Mouse (Mus musculus): Measurements from ENCODE around the gene Ilkap. TPM values are rescaled to one million over a fixed set of nuclear protein-coding genes. Genes with fewer than 3 reads are reported as not detected.

The Ilkap gene
- total and polyA plus RNA-seq, 3 experiments, result 36.6 to 49.0 (median 47.3) TPM

DNA sequence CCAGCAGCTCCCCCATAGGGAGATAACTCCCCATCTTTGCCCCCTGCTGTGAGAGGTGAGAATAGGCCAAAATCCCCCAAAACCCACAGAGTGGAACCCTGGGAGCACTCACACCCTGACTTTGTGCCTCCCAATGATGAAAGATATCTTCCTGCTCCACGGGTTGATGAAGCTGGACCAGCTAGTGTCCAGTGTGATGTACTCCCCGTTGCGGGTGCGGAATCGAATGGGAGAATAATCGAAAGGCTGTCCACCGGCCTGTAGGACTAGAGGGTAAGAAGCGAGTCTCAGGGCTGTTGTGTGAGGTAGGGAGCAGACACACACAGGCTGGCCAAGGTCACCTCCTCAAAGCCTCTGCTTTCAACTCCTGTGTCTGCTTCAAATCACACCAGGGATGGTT is 36.3 kb upstream of the Ilkap start:
- H3K9ac ChIP-seq (ENCODE audit: low read depth, low read length), result no peak overlapping the region

DNA sequence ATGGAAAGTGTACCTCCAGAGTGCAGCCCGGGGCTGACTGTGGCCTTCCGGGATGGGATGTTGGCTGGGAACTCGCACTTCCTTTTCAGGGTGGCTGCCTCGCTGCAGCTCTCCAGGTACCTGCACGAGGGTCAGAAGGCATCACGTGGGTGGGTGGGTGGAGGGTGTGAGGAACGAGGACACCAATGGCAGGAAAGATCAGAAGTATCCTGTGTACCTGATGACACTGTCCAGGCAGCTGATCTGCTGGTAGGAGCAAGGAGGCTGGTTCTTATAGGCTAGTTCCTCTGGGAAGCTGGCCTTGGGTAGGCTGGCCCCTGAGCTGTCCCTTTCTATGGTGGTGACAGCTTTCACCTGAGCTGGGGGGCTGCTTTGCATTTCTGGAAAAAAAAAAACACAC is 32.1 kb upstream of the Ilkap start:
- H3K36me3 ChIP-seq (ENCODE audit: control insufficient read depth, insufficient read depth, low read length), result peaks cover 5% of the 10 kb centered on the region
- intact Hi-C loops (cut with DNase I), result no loop called here
- 64% methylated on average over 7 of the region's 7 CpGs for WGBS

More for the DNA sequence above, 36.3 kb upstream of the Ilkap start:
- intact Hi-C loops (cut with DNase I), result no loop called here
- WGBS, result 96% methylated on average over 8 of the region's 8 CpGs
- Histone ChIP-seq H3K36me3 (ENCODE audit: control insufficient read depth, insufficient read depth, low read length) (peaks cover 14% of the 10 kb centered on the region), H3K79me2 (replicated peaks; ENCODE audit: control insufficient read depth, insufficient read depth, low read length) (no peaks in the 10 kb centered on the region), H3K27ac (peak overlapping the region; percentile 94), H3K4me3 (no peak overlapping the region), H3K4me1 (ENCODE audit: control insufficient read depth, insufficient read depth, low read length) (peaks cover 19% of the 10 kb centered on the region), H3K27me3 (ENCODE audit: control insufficient read depth, insufficient read depth, low read length) (no peaks in the 10 kb centered on the region)
- no peak for TF ChIP-seq CTCF (IDR thresholded peaks at IDR 0.05)
- no peak for TF ChIP-seq EP300 (IDR thresholded peaks at IDR 0.05; ENCODE audit: insufficient read depth, low read depth, low read length)
- no peak for TF ChIP-seq POLR2A (IDR thresholded peaks at IDR 0.05; ENCODE audit: insufficient read depth, low read depth, low read length)
- no peak for DNase-seq

DNA sequence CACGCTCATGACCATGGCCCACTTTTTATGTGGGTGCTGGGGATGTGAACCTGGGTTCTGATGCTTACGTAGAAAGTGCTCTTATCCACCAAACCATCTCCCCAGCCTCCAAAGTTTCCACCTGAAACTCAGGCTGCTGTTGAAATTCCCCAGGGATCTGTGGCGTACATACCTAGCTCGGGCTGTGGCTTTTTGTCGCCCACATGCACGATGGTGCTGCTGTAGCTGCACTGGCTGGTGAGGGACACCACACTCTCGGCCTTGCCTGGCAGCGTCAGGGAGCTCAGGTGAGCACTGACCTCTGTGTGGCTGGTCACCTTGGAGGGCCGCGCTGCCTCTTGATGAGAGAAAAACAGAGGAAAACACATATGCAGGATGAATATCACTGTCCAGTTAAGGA is 30.6 kb upstream of the Ilkap start:
- Histone ChIP-seq H3K27ac (no peak overlapping the region), H3K9ac (ENCODE audit: low read depth, low read length) (no peak overlapping the region), H3K79me2 (replicated peaks; ENCODE audit: control insufficient read depth, insufficient read depth, low read length) (no peaks in the 10 kb centered on the region), H3K27me3 (ENCODE audit: control insufficient read depth, insufficient read depth, low read length) (no peaks in the 10 kb centered on the region), H3K4me1 (ENCODE audit: control insufficient read depth, insufficient read depth, low read length) (peaks cover 2% of the 10 kb centered on the region; the same call in 1 of the 2 replicates), H3K4me3 (no peak overlapping the region), H3K36me3 (ENCODE audit: control insufficient read depth, insufficient read depth, low read length) (no peaks in the 10 kb centered on the region)
- WGBS, result 96% methylated on average over 10 of the region's 10 CpGs
- intact Hi-C loops (cut with DNase I), result loop anchor here (10.0 kb wide), 1 partner anchor 326 kb away; no protein-coding TSS in a partner anchor
- TF ChIP-seq EP300 (IDR thresholded peaks at IDR 0.05; ENCODE audit: insufficient read depth, low read depth, low read length) (no peak), CTCF (IDR thresholded peaks at IDR 0.05) (no peak), POLR2A (IDR thresholded peaks at IDR 0.05; ENCODE audit: insufficient read depth, low read depth, low read length) (no peak)
- no peak for DNase-seq

More for the DNA sequence above, 32.1 kb upstream of the Ilkap start:
- Histone ChIP-seq H3K4me1 (ENCODE audit: control insufficient read depth, insufficient read depth, low read length) (peaks cover 10% of the 10 kb centered on the region), H3K27me3 (ENCODE audit: control insufficient read depth, insufficient read depth, low read length) (no peaks in the 10 kb centered on the region), H3K9ac (ENCODE audit: low read depth, low read length) (no peak overlapping the region), H3K4me3 (no peak overlapping the region), H3K27ac (no peak overlapping the region), H3K79me2 (replicated peaks; ENCODE audit: control insufficient read depth, insufficient read depth, low read length) (no peaks in the 10 kb centered on the region)
- TF ChIP-seq POLR2A (IDR thresholded peaks at IDR 0.05; ENCODE audit: insufficient read depth, low read depth, low read length), result no peak
- no peak for TF ChIP-seq CTCF (IDR thresholded peaks at IDR 0.05)
- no peak for TF ChIP-seq EP300 (IDR thresholded peaks at IDR 0.05; ENCODE audit: insufficient read depth, low read depth, low read length)
- DNase-seq, result no peak

DNA sequence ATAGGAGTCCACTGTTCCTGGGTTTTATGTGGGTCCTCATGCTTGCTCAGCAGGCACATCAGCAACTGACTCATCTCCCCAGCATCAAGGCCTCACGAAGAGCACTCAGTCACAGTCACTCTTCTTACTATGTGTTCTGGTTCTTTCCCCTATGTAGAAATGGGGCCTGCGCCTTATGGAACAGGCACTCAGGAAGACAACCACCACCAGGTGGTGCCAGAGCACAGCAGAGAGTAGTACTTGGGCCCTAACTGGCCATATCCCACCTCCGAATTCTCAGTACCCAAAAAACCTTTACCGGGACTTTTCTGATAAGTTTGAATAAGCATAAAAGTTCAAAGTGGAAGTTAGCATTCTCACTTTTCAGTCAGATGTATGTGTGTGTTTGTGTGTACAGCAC is 30.0 kb upstream of the Ilkap start:
- H3K9ac ChIP-seq (ENCODE audit: low read depth, low read length), result no peak overlapping the region
- TF ChIP-seq POLR2A (IDR thresholded peaks at IDR 0.05; ENCODE audit: insufficient read depth, low read depth, low read length) (no peak), CTCF (IDR thresholded peaks at IDR 0.05) (peak; percentile 95), EP300 (IDR thresholded peaks at IDR 0.05; ENCODE audit: insufficient read depth, low read depth, low read length) (peak; percentile 93)
- WGBS, result 17% methylated on average over 4 of the region's 4 CpGs
- H3K36me3 ChIP-seq (ENCODE audit: control insufficient read depth, insufficient read depth, low read length), result no peaks in the 10 kb centered on the region
- H3K4me3 ChIP-seq, result no peak overlapping the region
- no peak overlapping the region for H3K27ac ChIP-seq
- DNase-seq, result peak; percentile 80 to 89
- H3K27me3 ChIP-seq (ENCODE audit: control insufficient read depth, insufficient read depth, low read length), result no peaks in the 10 kb centered on the region
- no peaks in the 10 kb centered on the region for H3K79me2 ChIP-seq (replicated peaks; ENCODE audit: control insufficient read depth, insufficient read depth, low read length)
- intact Hi-C loops (cut with DNase I), result loop anchor here (1.0 to 10.0 kb wide), 3 partner anchors 31 to 326 kb away; partner anchors contain the start of gene Per2
- peaks cover 2% of the 10 kb centered on the region; the same call in 1 of the 2 replicates for H3K4me1 ChIP-seq (ENCODE audit: control insufficient read depth, insufficient read depth, low read length)

DNA sequence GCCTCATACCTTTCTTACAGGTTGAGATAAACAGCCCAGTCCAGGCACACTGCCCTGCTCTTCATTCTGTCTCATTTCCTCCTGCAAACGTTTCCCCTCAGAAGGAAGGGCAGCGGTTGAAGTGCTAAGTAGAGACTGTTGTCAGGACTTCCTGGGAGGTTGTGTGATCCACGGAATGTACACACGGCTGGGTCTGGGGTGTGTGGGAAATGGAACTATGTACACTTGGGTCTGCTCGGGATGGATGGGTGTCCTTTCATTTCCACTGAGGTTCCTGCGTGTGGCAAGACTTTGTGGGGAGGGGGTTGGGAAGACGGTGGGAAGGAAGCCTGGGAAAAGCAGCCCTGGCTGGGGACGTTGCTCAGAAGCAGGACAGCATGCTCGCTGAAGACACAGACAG is 27.8 kb upstream of the Ilkap start:
- no peak overlapping the region for H3K4me3 ChIP-seq
- H3K27me3 ChIP-seq (ENCODE audit: control insufficient read depth, insufficient read depth, low read length), result no peaks in the 10 kb centered on the region
- whole genome bisulfite sequencing, result 47% methylated on average over 9 of the region's 9 CpGs
- no peak for DNase-seq
- no peaks in the 10 kb centered on the region for H3K36me3 ChIP-seq (ENCODE audit: control insufficient read depth, insufficient read depth, low read length)
- no peak overlapping the region for H3K9ac ChIP-seq (ENCODE audit: low read depth, low read length)
- TF ChIP-seq EP300 (IDR thresholded peaks at IDR 0.05; ENCODE audit: insufficient read depth, low read depth, low read length) (no peak), POLR2A (IDR thresholded peaks at IDR 0.05; ENCODE audit: insufficient read depth, low read depth, low read length) (no peak), CTCF (IDR thresholded peaks at IDR 0.05) (no peak)
- H3K27ac ChIP-seq, result no peak overlapping the region; the same call in 1 of the 2 replicates
- H3K79me2 ChIP-seq (replicated peaks; ENCODE audit: control insufficient read depth, insufficient read depth, low read length), result no peaks in the 10 kb centered on the region
- peaks cover 2% of the 10 kb centered on the region; the same call in 1 of the 2 replicates for H3K4me1 ChIP-seq (ENCODE audit: control insufficient read depth, insufficient read depth, low read length)
- intact Hi-C loops (cut with DNase I), result loop anchor here (10.0 kb wide), 1 partner anchor 328 kb away; no protein-coding TSS in a partner anchor

DNA sequence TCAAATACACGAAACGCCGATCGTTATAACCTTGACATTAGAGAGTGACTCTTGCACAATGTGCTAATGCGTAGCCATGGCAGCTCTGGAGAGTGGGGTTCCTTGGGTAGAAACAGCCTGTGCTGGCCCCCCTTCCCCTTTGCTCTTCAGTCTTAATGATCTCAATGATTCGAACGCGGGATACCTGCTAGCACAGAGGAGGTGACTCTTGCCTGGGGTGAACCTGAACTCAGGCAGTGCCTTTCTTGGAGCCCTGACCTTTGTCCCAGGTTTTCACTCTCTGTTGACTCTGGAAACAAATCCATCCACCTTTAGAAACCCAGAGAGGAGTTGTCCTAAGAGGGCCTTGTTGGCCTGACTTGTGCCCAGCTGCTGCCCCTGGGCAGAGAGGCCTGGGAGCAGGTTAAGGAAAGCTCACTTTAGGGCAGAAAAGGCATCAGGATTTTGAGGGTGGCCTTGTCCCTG is 22.0 kb upstream of the Ilkap start:
- no peaks in the 10 kb centered on the region for H3K27me3 ChIP-seq (ENCODE audit: control insufficient read depth, insufficient read depth, low read length)
- H3K9ac ChIP-seq (ENCODE audit: low read depth, low read length), result no peak overlapping the region
- no peak overlapping the region for H3K4me3 ChIP-seq
- no peak for DNase-seq
- no peaks in the 10 kb centered on the region for H3K36me3 ChIP-seq (ENCODE audit: control insufficient read depth, insufficient read depth, low read length)
- whole genome bisulfite sequencing, result 94% methylated on average over 8 of the region's 8 CpGs
- no peaks in the 10 kb centered on the region for H3K4me1 ChIP-seq (ENCODE audit: control insufficient read depth, insufficient read depth, low read length)
- H3K27ac ChIP-seq, result no peak overlapping the region
- intact Hi-C loops (cut with DNase I), result loop anchor here (10.0 kb wide), 1 partner anchor 334 kb away; no protein-coding TSS in a partner anchor
- H3K79me2 ChIP-seq (replicated peaks; ENCODE audit: control insufficient read depth, insufficient read depth, low read length), result no peaks in the 10 kb centered on the region
- TF ChIP-seq POLR2A (IDR thresholded peaks at IDR 0.05; ENCODE audit: insufficient read depth, low read depth, low read length), result no peak

All from heart, adult 2 months (tissue).